Mouse (Mus musculus): ENCODE measurements around the gene Saal1. TPM values are rescaled to one million over a fixed set of nuclear protein-coding genes. Genes with fewer than 3 reads are reported as not detected.
"Not testable (repeated sequence)": the region's sequence is repeated elsewhere in the genome, so short reads cannot be mapped to it uniquely, and the experiment has no call there.

Saal1 gene
- polyA plus RNA-seq (2015; fragmentation: Nextera tagmentation; extraction: Ambion mirVana): 19.0 and 19.6 TPM in 2 replicates

GRCm38 (mm10) chr7:46710390-46710844 is at the start of gene Saal1:
Gene Saal1 (minus strand): TSS chr7:46710680.
- H3K4me1 ChIP-seq (replicated peaks): peaks cover 10% of the 10 kb centered on the region
- WGBS: 0% methylated on average over 38 of the region's 38 CpGs
- H3K4me3 ChIP-seq (replicated peaks): peak within 1 kb of the TSS; percentile 86
- peak; percentile 98 for ATAC-seq
- peak within 1 kb of the TSS; percentile 88 for H3K9ac ChIP-seq (replicated peaks)
- H3K9me3 ChIP-seq: no peaks in the 10 kb centered on the region
- peak within 1 kb of the TSS; percentile 75 for H3K27ac ChIP-seq
- H3K36me3 ChIP-seq: peaks cover 28% of the 10 kb centered on the region
- H3K4me2 ChIP-seq (replicated peaks): peak within 1 kb of the TSS; percentile 61
- H3K27me3 ChIP-seq: no peaks in the 10 kb centered on the region

GRCm38 (mm10) chr7:46751490-46751889 is 41.0 kb upstream of the Saal1 start, which contains the start of gene Saa2:
Gene Saa2 (plus strand): TSS chr7:46751790.
- no peak within 1 kb of the TSS for H3K4me2 ChIP-seq (replicated peaks)
- no peaks in the 10 kb centered on the region for H3K9me3 ChIP-seq
- 78% methylated on average over 3 of the region's 3 CpGs for WGBS
- no peak within 1 kb of the TSS for H3K4me3 ChIP-seq (replicated peaks)
- no peak within 1 kb of the TSS for H3K27ac ChIP-seq
- no peaks in the 10 kb centered on the region for H3K27me3 ChIP-seq
- H3K4me1 ChIP-seq (replicated peaks): peaks cover 4% of the 10 kb centered on the region; the same call in 1 of the 2 replicates
- no peak for ATAC-seq
- H3K36me3 ChIP-seq: no peaks in the 10 kb centered on the region
- H3K9ac ChIP-seq (replicated peaks): no peak within 1 kb of the TSS

GRCm38 (mm10) chr7:46748459-46748858 is 38.0 kb upstream of the Saal1 start:
- Histone ChIP-seq H3K9ac (replicated peaks) (no peak overlapping the region), H3K27ac (no peak overlapping the region), H3K36me3 (no peaks in the 10 kb centered on the region), H3K4me2 (replicated peaks) (no peak overlapping the region), H3K4me3 (replicated peaks) (no peak overlapping the region), H3K27me3 (no peaks in the 10 kb centered on the region), H3K4me1 (replicated peaks) (peaks cover 4% of the 10 kb centered on the region; the same call in 1 of the 2 replicates), H3K9me3 (no peaks in the 10 kb centered on the region)
- ATAC-seq: no peak
- 29% methylated on average over 3 of the region's 3 CpGs for WGBS

- H3K27ac ChIP-seq: no peak overlapping the region
Observed at GRCm38 (mm10) chr7:46746381-46746780, 35.9 kb upstream of the Saal1 start.

GRCm38 (mm10) chr7:46745816-46746215 is 35.3 kb upstream of the Saal1 start:
- 90% methylated on average over 3 of the region's 3 CpGs for WGBS
- H3K4me3 ChIP-seq (replicated peaks): no peak overlapping the region
- H3K27me3 ChIP-seq: no peaks in the 10 kb centered on the region
- no peak for ATAC-seq
- no peaks in the 10 kb centered on the region for H3K36me3 ChIP-seq
- peaks cover 4% of the 10 kb centered on the region; the same call in 1 of the 2 replicates for H3K4me1 ChIP-seq (replicated peaks)
- no peaks in the 10 kb centered on the region for H3K9me3 ChIP-seq
- no peak overlapping the region for H3K27ac ChIP-seq
- no peak overlapping the region for H3K9ac ChIP-seq (replicated peaks)
- H3K4me2 ChIP-seq (replicated peaks): no peak overlapping the region

More at GRCm38 (mm10) chr7:46746381-46746780, 35.9 kb upstream of the Saal1 start:
- H3K4me2 ChIP-seq (replicated peaks): no peak overlapping the region
- no peak overlapping the region for H3K4me3 ChIP-seq (replicated peaks)
- no peaks in the 10 kb centered on the region for H3K27me3 ChIP-seq
- WGBS: 93% methylated on average over 7 of the region's 7 CpGs
- H3K9ac ChIP-seq (replicated peaks): no peak overlapping the region
- no peaks in the 10 kb centered on the region for H3K36me3 ChIP-seq
- no peak for ATAC-seq
- H3K4me1 ChIP-seq (replicated peaks): peaks cover 4% of the 10 kb centered on the region; the same call in 1 of the 2 replicates
- H3K9me3 ChIP-seq: no peaks in the 10 kb centered on the region

- WGBS: 85% methylated on average over 3 of the region's 3 CpGs
- not testable (repeated sequence) for H3K36me3 ChIP-seq; H3K27me3 ChIP-seq; H3K27ac ChIP-seq; H3K9me3 ChIP-seq; H3K4me1 ChIP-seq (replicated peaks); H3K4me3 ChIP-seq (replicated peaks); H3K4me2 ChIP-seq (replicated peaks); ATAC-seq; H3K9ac ChIP-seq (replicated peaks)
Observed at GRCm38 (mm10) chr7:46742880-46743279, 32.4 kb upstream of the Saal1 start, which contains the start of gene Saa1. Gene Saa1 (minus strand): TSS chr7:46742980.

- H3K4me2 ChIP-seq (replicated peaks); H3K27me3 ChIP-seq; H3K4me1 ChIP-seq (replicated peaks); H3K9me3 ChIP-seq; H3K27ac ChIP-seq; H3K9ac ChIP-seq (replicated peaks); H3K36me3 ChIP-seq; ATAC-seq; H3K4me3 ChIP-seq (replicated peaks): not testable (repeated sequence)
- WGBS: 80% methylated on average over 5 of the region's 5 CpGs
Observed at GRCm38 (mm10) chr7:46740041-46740440, 29.6 kb upstream of the Saal1 start.

GRCm38 (mm10) chr7:46738561-46739460 is 28.3 kb upstream of the Saal1 start:
- H3K4me1 ChIP-seq (replicated peaks): no peaks in the 10 kb centered on the region
- no peaks in the 10 kb centered on the region for H3K36me3 ChIP-seq
- H3K4me2 ChIP-seq (replicated peaks): no peak overlapping the region
- H3K9me3 ChIP-seq: no peaks in the 10 kb centered on the region
- 89% methylated on average over 12 of the region's 12 CpGs for WGBS
- no peak overlapping the region for H3K4me3 ChIP-seq (replicated peaks)
- no peak overlapping the region for H3K27ac ChIP-seq
- no peaks in the 10 kb centered on the region for H3K27me3 ChIP-seq
- no peak for ATAC-seq
- H3K9ac ChIP-seq (replicated peaks): no peak overlapping the region

GRCm38 (mm10) chr7:46734983-46735382 is 24.5 kb upstream of the Saal1 start:
- 88% methylated on average over 2 of the region's 2 CpGs for WGBS
- Histone ChIP-seq H3K4me1 (replicated peaks) (no peaks in the 10 kb centered on the region), H3K4me2 (replicated peaks) (no peak overlapping the region), H3K36me3 (no peaks in the 10 kb centered on the region), H3K9me3 (no peaks in the 10 kb centered on the region), H3K27me3 (no peaks in the 10 kb centered on the region), H3K27ac (no peak overlapping the region), H3K4me3 (replicated peaks) (no peak overlapping the region), H3K9ac (replicated peaks) (no peak overlapping the region)
- ATAC-seq: no peak

GRCm38 (mm10) chr7:46732458-46732857 is 22.0 kb upstream of the Saal1 start, which contains the start of gene Saa4:
Gene Saa4 (minus strand): TSS chr7:46732603.
- no peaks in the 10 kb centered on the region for H3K9me3 ChIP-seq
- H3K4me2 ChIP-seq (replicated peaks): no peak within 1 kb of the TSS
- H3K4me3 ChIP-seq (replicated peaks): no peak within 1 kb of the TSS
- no peaks in the 10 kb centered on the region for H3K27me3 ChIP-seq
- no peak for ATAC-seq
- 92% methylated on average over 4 of the region's 4 CpGs for WGBS
- H3K36me3 ChIP-seq: no peaks in the 10 kb centered on the region
- H3K4me1 ChIP-seq (replicated peaks): no peaks in the 10 kb centered on the region
- no peak within 1 kb of the TSS for H3K9ac ChIP-seq (replicated peaks)
- no peak within 1 kb of the TSS for H3K27ac ChIP-seq

- Histone ChIP-seq H3K9me3 (no peaks in the 10 kb centered on the region), H3K27ac (no peak overlapping the region), H3K4me3 (replicated peaks) (no peak overlapping the region), H3K9ac (replicated peaks) (no peak overlapping the region), H3K36me3 (no peaks in the 10 kb centered on the region), H3K4me1 (replicated peaks) (no peaks in the 10 kb centered on the region), H3K27me3 (no peaks in the 10 kb centered on the region), H3K4me2 (replicated peaks) (no peak overlapping the region)
- no peak for ATAC-seq
- 86% methylated on average over 1 of the region's 1 CpGs for WGBS
Observed at GRCm38 (mm10) chr7:46727584-46727983, 17.1 kb upstream of the Saal1 start.

- Histone ChIP-seq H3K4me2 (replicated peaks) (no peak overlapping the region), H3K4me1 (replicated peaks) (no peaks in the 10 kb centered on the region), H3K27me3 (0 out of 2 replicates have a peak, but pooled peaks cover 3% of the 10 kb centered on the region), H3K9ac (replicated peaks) (no peak overlapping the region), H3K4me3 (replicated peaks) (no peak overlapping the region), H3K36me3 (no peaks in the 10 kb centered on the region), H3K9me3 (no peaks in the 10 kb centered on the region), H3K27ac (no peak overlapping the region)
- WGBS: 76% methylated on average over 5 of the region's 5 CpGs
- no peak for ATAC-seq
Observed at GRCm38 (mm10) chr7:46724396-46724795, 13.9 kb upstream of the Saal1 start.
